Mouse (Mus musculus): ENCODE data around the gene Nell1. TPM values are rescaled to one million over a fixed set of nuclear protein-coding genes. Genes with fewer than 3 reads are reported as not detected.

The Nell1 gene
- total and polyA plus RNA-seq, 2 experiments = not detected

- H3K36me3 ChIP-seq (ENCODE audit: control insufficient read depth, insufficient read depth, low read length) = no peaks in the 10 kb centered on the region
- no peak for DNase-seq (ENCODE audit: extremely low read depth, low read depth, low spot score)
- H3K27me3 ChIP-seq (ENCODE audit: control insufficient read depth, insufficient read depth, low read length) = peaks cover 2% of the 10 kb centered on the region; the same call in 1 of the 2 replicates
- no peak for TF ChIP-seq POLR2A (IDR thresholded peaks at IDR 0.05; ENCODE audit: extremely low read depth, insufficient read depth, low read length)
- TF ChIP-seq CTCF (IDR thresholded peaks at IDR 0.05; ENCODE audit: low read depth, low read length) = no peak
- no peak overlapping the region for H3K27ac ChIP-seq (replicated peaks; ENCODE audit: insufficient read depth, low read depth, low read length)
- H3K4me3 ChIP-seq (ENCODE audit: insufficient read depth, low read depth, low read length) = no peak overlapping the region
- H3K9ac ChIP-seq (ENCODE audit: low read depth, low read length) = no peak overlapping the region
- 63% methylated on average over 5 of the region's 5 CpGs for WGBS
- H3K79me2 ChIP-seq (ENCODE audit: control insufficient read depth, insufficient read depth, low read length) = no peaks in the 10 kb centered on the region
- no peaks in the 10 kb centered on the region for H3K4me1 ChIP-seq (ENCODE audit: control insufficient read depth, insufficient read depth, low read length)
Measured at GRCm38 (mm10) chr7:49942490-49942889, 32.2 kb upstream of the Nell1 start.

GRCm38 (mm10) chr7:49946691-49947090 is 28.0 kb upstream of the Nell1 start:
- Histone ChIP-seq H3K4me1 (ENCODE audit: control insufficient read depth, insufficient read depth, low read length) (no peaks in the 10 kb centered on the region), H3K36me3 (ENCODE audit: control insufficient read depth, insufficient read depth, low read length) (no peaks in the 10 kb centered on the region), H3K27ac (replicated peaks; ENCODE audit: insufficient read depth, low read depth, low read length) (no peak overlapping the region), H3K9ac (ENCODE audit: low read depth, low read length) (no peak overlapping the region), H3K27me3 (ENCODE audit: control insufficient read depth, insufficient read depth, low read length) (peaks cover 2% of the 10 kb centered on the region; the same call in 1 of the 2 replicates), H3K4me3 (ENCODE audit: insufficient read depth, low read depth, low read length) (no peak overlapping the region), H3K79me2 (ENCODE audit: control insufficient read depth, insufficient read depth, low read length) (no peaks in the 10 kb centered on the region)
- DNase-seq (ENCODE audit: extremely low read depth, low read depth, low spot score) = no peak
- WGBS = 85% methylated on average over 9 of the region's 9 CpGs
- TF ChIP-seq POLR2A (IDR thresholded peaks at IDR 0.05; ENCODE audit: extremely low read depth, insufficient read depth, low read length) = no peak
- no peak for TF ChIP-seq CTCF (IDR thresholded peaks at IDR 0.05; ENCODE audit: low read depth, low read length)

DNA sequence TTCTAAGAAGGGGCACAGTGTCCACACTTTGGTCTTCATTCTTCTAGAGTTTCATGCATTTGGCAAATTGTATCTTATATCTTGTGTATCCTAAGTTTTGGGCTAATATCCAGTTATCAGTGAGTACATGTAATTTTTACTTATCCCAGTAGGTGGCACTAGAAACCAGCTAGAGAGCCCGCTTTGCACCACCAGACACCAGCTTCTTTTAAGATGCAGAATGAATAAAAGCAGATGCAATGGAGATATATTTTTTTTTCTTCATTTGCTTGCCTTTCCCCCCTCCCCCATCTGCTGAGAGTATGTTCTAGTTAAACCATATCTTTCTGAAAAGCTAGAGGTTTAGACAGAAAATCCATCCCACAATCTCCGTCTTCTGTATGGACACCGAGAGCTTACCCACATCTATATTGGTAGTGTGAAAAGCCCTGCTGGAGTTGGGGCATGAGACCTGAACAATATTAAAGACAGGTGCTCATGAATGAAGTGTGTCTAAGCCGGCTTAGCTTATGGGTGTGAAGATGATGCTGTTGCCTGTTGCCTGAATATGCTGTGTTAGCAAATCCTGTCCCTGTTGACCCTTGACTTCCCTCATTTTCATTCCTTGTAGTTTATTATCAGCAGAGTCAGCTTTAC is 21.0 kb upstream of the Nell1 start:
- 0 out of 2 replicates have a peak, but pooled peaks cover 2% of the 10 kb centered on the region for H3K4me1 ChIP-seq (ENCODE audit: control insufficient read depth, insufficient read depth, low read length)
- WGBS = 58% methylated on average over 4 of the region's 4 CpGs
- no peak overlapping the region for H3K27ac ChIP-seq (replicated peaks; ENCODE audit: insufficient read depth, low read depth, low read length)
- no peaks in the 10 kb centered on the region for H3K27me3 ChIP-seq (ENCODE audit: control insufficient read depth, insufficient read depth, low read length)
- no peak for TF ChIP-seq POLR2A (IDR thresholded peaks at IDR 0.05; ENCODE audit: extremely low read depth, insufficient read depth, low read length)
- TF ChIP-seq CTCF (IDR thresholded peaks at IDR 0.05; ENCODE audit: low read depth, low read length) = peak; percentile 30; the same call in 1 of the 2 replicates
- H3K9ac ChIP-seq (ENCODE audit: low read depth, low read length) = no peak overlapping the region
- peak; percentile 13 for DNase-seq (ENCODE audit: extremely low read depth, low read depth, low spot score)
- H3K4me3 ChIP-seq (ENCODE audit: insufficient read depth, low read depth, low read length) = no peak overlapping the region
- H3K79me2 ChIP-seq (ENCODE audit: control insufficient read depth, insufficient read depth, low read length) = no peaks in the 10 kb centered on the region
- H3K36me3 ChIP-seq (ENCODE audit: control insufficient read depth, insufficient read depth, low read length) = no peaks in the 10 kb centered on the region

GRCm38 (mm10) chr7:49954834-49955233 is 19.8 kb upstream of the Nell1 start:
- no peak for DNase-seq (ENCODE audit: extremely low read depth, low read depth, low spot score)
- Histone ChIP-seq H3K27me3 (ENCODE audit: control insufficient read depth, insufficient read depth, low read length) (no peaks in the 10 kb centered on the region), H3K9ac (ENCODE audit: low read depth, low read length) (no peak overlapping the region), H3K27ac (replicated peaks; ENCODE audit: insufficient read depth, low read depth, low read length) (no peak overlapping the region), H3K36me3 (ENCODE audit: control insufficient read depth, insufficient read depth, low read length) (no peaks in the 10 kb centered on the region), H3K79me2 (ENCODE audit: control insufficient read depth, insufficient read depth, low read length) (no peaks in the 10 kb centered on the region), H3K4me1 (ENCODE audit: control insufficient read depth, insufficient read depth, low read length) (0 out of 2 replicates have a peak, but pooled peaks cover 2% of the 10 kb centered on the region), H3K4me3 (ENCODE audit: insufficient read depth, low read depth, low read length) (no peak overlapping the region)
- 63% methylated on average over 7 of the region's 7 CpGs for WGBS
- TF ChIP-seq POLR2A (IDR thresholded peaks at IDR 0.05; ENCODE audit: extremely low read depth, insufficient read depth, low read length) (no peak), CTCF (IDR thresholded peaks at IDR 0.05; ENCODE audit: low read depth, low read length) (no peak)

GRCm38 (mm10) chr7:49957142-49957541 is 17.5 kb upstream of the Nell1 start:
- WGBS = 11% methylated on average over 3 of the region's 3 CpGs
- DNase-seq (ENCODE audit: extremely low read depth, low read depth, low spot score) = peak; percentile 72
- no peak overlapping the region for H3K4me3 ChIP-seq (ENCODE audit: insufficient read depth, low read depth, low read length)
- TF ChIP-seq POLR2A (IDR thresholded peaks at IDR 0.05; ENCODE audit: extremely low read depth, insufficient read depth, low read length) = no peak
- TF ChIP-seq CTCF (IDR thresholded peaks at IDR 0.05; ENCODE audit: low read depth, low read length) = no peak
- H3K27me3 ChIP-seq (ENCODE audit: control insufficient read depth, insufficient read depth, low read length) = no peaks in the 10 kb centered on the region
- no peaks in the 10 kb centered on the region for H3K36me3 ChIP-seq (ENCODE audit: control insufficient read depth, insufficient read depth, low read length)
- H3K27ac ChIP-seq (replicated peaks; ENCODE audit: insufficient read depth, low read depth, low read length) = no peak overlapping the region
- no peak overlapping the region for H3K9ac ChIP-seq (ENCODE audit: low read depth, low read length)
- 0 out of 2 replicates have a peak, but pooled peaks cover 2% of the 10 kb centered on the region for H3K4me1 ChIP-seq (ENCODE audit: control insufficient read depth, insufficient read depth, low read length)
- H3K79me2 ChIP-seq (ENCODE audit: control insufficient read depth, insufficient read depth, low read length) = no peaks in the 10 kb centered on the region

DNA sequence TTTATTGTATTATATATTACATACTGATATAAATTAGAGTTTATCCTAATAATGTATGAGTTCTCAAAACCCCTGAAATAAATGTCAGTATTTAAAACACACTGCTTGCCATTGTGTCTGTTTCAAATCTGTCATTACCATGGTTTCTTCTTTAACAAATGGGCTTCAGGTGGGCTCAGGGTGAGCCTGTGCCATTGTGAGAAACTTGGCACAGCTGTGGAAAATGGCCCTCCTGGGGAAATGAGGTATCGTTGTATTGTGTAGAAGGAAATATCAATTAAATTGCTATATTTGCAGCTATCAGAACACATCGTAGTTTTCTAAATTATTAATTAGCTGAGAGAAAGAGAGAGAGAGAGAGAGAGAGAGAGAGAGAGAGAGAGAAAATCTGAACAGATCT is 10.9 kb upstream of the Nell1 start:
- TF ChIP-seq POLR2A (IDR thresholded peaks at IDR 0.05; ENCODE audit: extremely low read depth, insufficient read depth, low read length) = no peak
- no peak for TF ChIP-seq CTCF (IDR thresholded peaks at IDR 0.05; ENCODE audit: low read depth, low read length)
- Histone ChIP-seq H3K27me3 (ENCODE audit: control insufficient read depth, insufficient read depth, low read length) (no peaks in the 10 kb centered on the region), H3K9ac (ENCODE audit: low read depth, low read length) (no peak overlapping the region), H3K36me3 (ENCODE audit: control insufficient read depth, insufficient read depth, low read length) (no peaks in the 10 kb centered on the region), H3K27ac (replicated peaks; ENCODE audit: insufficient read depth, low read depth, low read length) (no peak overlapping the region), H3K4me3 (ENCODE audit: insufficient read depth, low read depth, low read length) (no peak overlapping the region), H3K4me1 (ENCODE audit: control insufficient read depth, insufficient read depth, low read length) (no peaks in the 10 kb centered on the region), H3K79me2 (ENCODE audit: control insufficient read depth, insufficient read depth, low read length) (no peaks in the 10 kb centered on the region)
- DNase-seq (ENCODE audit: extremely low read depth, low read depth, low spot score) = no peak
- WGBS = 91% methylated on average over 2 of the region's 2 CpGs

Measured in liver, adult 2 months (tissue).